Mouse (Mus musculus) olfactory bulb, adult 2 months (tissue): ENCODE measurements around the gene Ank3. TPM values are rescaled to one million over a fixed set of nuclear protein-coding genes. Genes with fewer than 3 reads are reported as not detected.

Source experiments
- H3K27ac ChIP-seq: fragments of 200-500 bp; 2 replicates; pipeline ENCODE4 v1.5.1; 2012; ENCODE audit warnings: low read depth, low read length; ENCODE audit not compliant: insufficient read depth
- H3K4me1 ChIP-seq: fragments of 200-500 bp; 2 replicates; pipeline ENCODE4 v1.6.1; 2012; ENCODE audit warnings: low read length; ENCODE audit not compliant: control insufficient read depth, insufficient read depth
- H3K4me3 ChIP-seq: fragments of 200-500 bp; 2 replicates; pipeline ENCODE4 v1.5.1; 2012; ENCODE audit warnings: mild to moderate bottlenecking, low read depth, low read length, moderate library complexity; ENCODE audit not compliant: insufficient read depth
- CTCF ChIP-seq: fragments of 200-500 bp; IDR thresholded peaks from 2 replicates; pipeline ENCODE4 v1.5.1; 2012; ENCODE audit warnings: low read depth, mild to moderate bottlenecking, low read length, moderate library complexity; ENCODE audit not compliant: insufficient read depth
- POLR2A ChIP-seq: fragments of 200-500 bp; IDR thresholded peaks from 2 replicates; pipeline ENCODE4 v1.6.1; 2012; ENCODE audit warnings: mild to moderate bottlenecking, low read depth, low read length, moderate library complexity; ENCODE audit not compliant: insufficient read depth
- WGBS: fragments of 180-500 bp; shearing (Covaris S2); methylation state at CpG from one replicate; pipeline ENCODE4 v1.1.7; 2018; 5-methylcytosine and 5-hydroxymethylcytosine counted together
- polyA plus RNA-seq: library from polyadenylated mRNA; stranded (reverse); fragments of >200 nt; gene quantifications from 2 replicates; pipeline ENCODE4 v1.2.4, GENCODE M21; 2012; ENCODE audit warnings: low replicate concordance; ENCODE audit not compliant: missing spikeins, insufficient read depth, insufficient read length

Ank3 gene
- polyA plus RNA-seq, 1 experiment: 212 TPM

- TF ChIP-seq POLR2A (no peak), CTCF (no peak)
- Histone ChIP-seq H3K4me1 (peaks cover 4% of the 10 kb centered on the region; the same call in 1 of the 2 replicates), H3K4me3 (no peak overlapping the region), H3K27ac (no peak overlapping the region)
- WGBS: 94% methylated on average over 5 of the region's 5 CpGs
Observed at GRCm38 (mm10) chr10:69584566-69584965, 186.0 kb downstream of the Ank3 start.

- TF ChIP-seq CTCF (no peak), POLR2A (no peak)
- H3K27ac ChIP-seq: no peak overlapping the region
- WGBS: 97% methylated on average over 3 of the region's 3 CpGs
- no peak overlapping the region for H3K4me3 ChIP-seq
- H3K4me1 ChIP-seq: peaks cover 3% of the 10 kb centered on the region; the same call in 1 of the 2 replicates
Observed at GRCm38 (mm10) chr10:69585271-69585670, 186.7 kb downstream of the Ank3 start.

GRCm38 (mm10) chr10:69594186-69595131, 195.9 kb downstream of the Ank3 start:
- H3K4me1 ChIP-seq: peaks cover 9% of the 10 kb centered on the region
- TF ChIP-seq POLR2A (no peak), CTCF (no peak)
- 29% methylated on average over 15 of the region's 15 CpGs for WGBS
- peak overlapping the region; percentile 91 for H3K27ac ChIP-seq
- H3K4me3 ChIP-seq: no peak overlapping the region; the same call in 1 of the 2 replicates

- H3K4me1 ChIP-seq: peaks cover 9% of the 10 kb centered on the region
- H3K4me3 ChIP-seq: no peak overlapping the region
- TF ChIP-seq CTCF (no peak), POLR2A (no peak)
- no peak overlapping the region for H3K27ac ChIP-seq
- WGBS: 86% methylated on average over 5 of the region's 5 CpGs
Observed at GRCm38 (mm10) chr10:69595487-69595886, 196.9 kb downstream of the Ank3 start.

- Histone ChIP-seq H3K4me1 (peaks cover 12% of the 10 kb centered on the region), H3K4me3 (no peak overlapping the region), H3K27ac (no peak overlapping the region)
- WGBS: 84% methylated on average over 3 of the region's 3 CpGs
- TF ChIP-seq CTCF: no peak
- no peak for TF ChIP-seq POLR2A
Observed at GRCm38 (mm10) chr10:69601471-69601870, 202.9 kb downstream of the Ank3 start.

GRCm38 (mm10) chr10:69602711-69603110, 204.1 kb downstream of the Ank3 start:
- peaks cover 15% of the 10 kb centered on the region for H3K4me1 ChIP-seq
- TF ChIP-seq POLR2A (no peak), CTCF (no peak)
- 88% methylated on average over 1 of the region's 1 CpGs for WGBS
- H3K4me3 ChIP-seq: no peak overlapping the region
- H3K27ac ChIP-seq: no peak overlapping the region

- peaks cover 20% of the 10 kb centered on the region for H3K4me1 ChIP-seq
- 56% methylated on average over 6 of the region's 6 CpGs for WGBS
- peak overlapping the region; percentile 34 for H3K27ac ChIP-seq
- H3K4me3 ChIP-seq: no peak overlapping the region
- TF ChIP-seq POLR2A (no peak), CTCF (no peak)
Observed at GRCm38 (mm10) chr10:69604609-69605008, 206.0 kb downstream of the Ank3 start.

GRCm38 (mm10) chr10:69605211-69605610, 206.6 kb downstream of the Ank3 start:
- TF ChIP-seq CTCF (no peak), POLR2A (no peak)
- no peak overlapping the region for H3K4me3 ChIP-seq
- WGBS: 20% methylated on average over 12 of the region's 12 CpGs
- H3K27ac ChIP-seq: peak overlapping the region; percentile 87
- H3K4me1 ChIP-seq: peaks cover 20% of the 10 kb centered on the region

GRCm38 (mm10) chr10:69607611-69608119, 209.1 kb downstream of the Ank3 start:
- WGBS: 76% methylated on average over 14 of the region's 14 CpGs
- H3K4me1 ChIP-seq: peaks cover 23% of the 10 kb centered on the region
- TF ChIP-seq CTCF: no peak
- no peak for TF ChIP-seq POLR2A
- no peak overlapping the region for H3K4me3 ChIP-seq
- no peak overlapping the region for H3K27ac ChIP-seq
